Mouse (Mus musculus): ENCODE measurements around the gene Scrt2. TPM values are rescaled to one million over a fixed set of nuclear protein-coding genes. Genes with fewer than 3 reads are reported as not detected.
"Not testable (repeated sequence)": the region's sequence is repeated elsewhere in the genome, so short reads cannot be mapped to it uniquely, and the experiment has no call there.

The Scrt2 gene
- total and polyA plus RNA-seq, 3 experiments: 0.05 TPM; not detected in 2

DNA sequence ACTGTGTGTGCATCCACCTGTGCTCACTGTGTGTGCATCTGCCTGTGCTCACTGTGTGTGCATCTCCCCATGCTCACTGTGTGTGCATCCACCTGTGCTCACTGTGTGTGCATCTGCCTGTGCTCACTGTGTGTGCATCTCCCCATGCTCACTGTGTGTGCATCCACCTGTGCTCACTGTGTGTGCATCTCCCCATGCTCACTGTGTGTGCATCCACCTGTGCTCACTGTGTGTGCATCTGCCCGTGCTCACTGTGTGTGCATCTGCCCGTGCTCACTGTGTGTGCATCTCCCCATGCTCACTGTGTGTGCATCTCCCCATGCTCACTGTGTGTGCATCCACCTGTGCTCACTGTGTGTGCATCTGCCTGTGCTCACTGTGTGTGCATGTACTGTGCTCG, 18.5 kb upstream of the Scrt2 start:
- not testable (repeated sequence) for H3K4me3 ChIP-seq (ENCODE audit: low read depth, low read length); ATAC-seq (ENCODE audit: extremely low read depth, insufficient number of reproducible peaks, low FRiP score, poor library complexity, severe bottlenecking); H3K36me3 ChIP-seq (replicated peaks); DNase-seq (ENCODE audit: low spot score); H3K27me3 ChIP-seq (ENCODE audit: insufficient read depth, low read length); H3K9me3 ChIP-seq (replicated peaks); H3K4me1 ChIP-seq (ENCODE audit: insufficient read depth, low read depth, low read length)
- 0 out of 2 replicates have a peak, but pooled peaks have one; percentile 73 for TF ChIP-seq POLR2AphosphoS5 (IDR thresholded peaks at IDR 0.05; ENCODE audit: insufficient replicate concordance, low read depth, low read length)

DNA sequence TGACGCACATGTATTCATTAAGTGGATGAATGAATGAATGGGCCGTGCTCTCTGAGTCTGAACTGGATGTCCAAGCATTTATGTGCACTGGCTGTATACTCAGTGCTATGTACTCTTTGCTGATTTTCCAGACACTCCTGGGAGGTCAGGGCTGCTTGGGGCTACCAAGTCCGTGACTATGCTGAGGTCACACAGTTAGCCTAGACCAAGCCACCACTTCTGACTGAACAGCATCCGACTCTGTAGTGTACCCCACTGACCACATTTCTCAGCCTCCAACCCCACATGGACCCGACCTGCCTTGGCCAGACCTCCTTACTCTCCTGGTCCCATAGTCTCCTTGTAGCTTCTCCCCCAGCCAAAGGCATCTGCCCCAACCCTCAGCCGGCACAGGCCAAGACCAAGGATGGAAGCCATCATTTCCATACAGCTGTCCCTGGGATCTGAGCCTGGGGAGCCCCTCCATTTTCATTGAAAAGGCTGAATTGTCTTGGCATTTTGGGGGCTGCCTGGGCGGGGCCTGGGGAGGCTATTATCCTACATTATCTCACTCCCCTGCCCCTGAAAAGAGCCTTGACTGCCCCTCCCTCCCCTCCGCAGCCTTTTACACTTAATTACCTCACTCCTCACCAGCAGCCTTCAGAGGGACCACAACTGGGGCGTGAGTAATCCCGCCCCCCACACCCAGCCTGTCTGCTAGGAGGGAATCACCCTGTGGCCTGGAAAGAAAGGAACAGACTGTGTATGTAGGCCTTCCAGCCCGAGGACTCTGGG, 12.5 kb upstream of the Scrt2 start:
- Histone ChIP-seq H3K27me3 (ENCODE audit: insufficient read depth, low read length) (no peaks in the 10 kb centered on the region; the same call in 1 of the 2 replicates), H3K4me1 (ENCODE audit: insufficient read depth, low read depth, low read length) (no peaks in the 10 kb centered on the region), H3K4me3 (ENCODE audit: low read depth, low read length) (no peak overlapping the region), H3K36me3 (replicated peaks) (no peaks in the 10 kb centered on the region), H3K9me3 (replicated peaks) (no peaks in the 10 kb centered on the region)
- no peak for TF ChIP-seq GATA1 (IDR thresholded peaks at IDR 0.05; ENCODE audit: borderline replicate concordance, low read length)
- no peak for TF ChIP-seq CTCF (IDR thresholded peaks at IDR 0.05; ENCODE audit: low read depth, low read length)
- no peak for DNase-seq (ENCODE audit: low spot score)
- ATAC-seq (ENCODE audit: extremely low read depth, insufficient number of reproducible peaks, low FRiP score, poor library complexity, severe bottlenecking): no peak

DNA sequence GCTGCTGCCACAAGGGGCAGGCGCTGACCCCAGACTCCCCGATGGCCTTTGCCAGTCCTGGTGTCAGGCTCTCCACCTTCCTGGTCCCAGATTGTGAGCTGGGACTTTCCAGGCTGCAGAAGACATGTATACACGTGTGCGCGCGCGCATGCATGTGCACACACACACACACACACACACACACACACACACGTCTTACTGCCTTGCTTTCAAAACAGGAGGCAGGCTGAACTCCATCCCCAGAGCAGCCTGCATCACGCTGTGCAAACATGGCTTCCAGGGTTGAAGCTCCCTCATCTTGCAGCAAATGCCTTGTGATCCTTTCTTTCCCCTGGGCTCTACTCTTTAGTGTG, 11.9 kb upstream of the Scrt2 start:
- no peak for ATAC-seq (ENCODE audit: extremely low read depth, insufficient number of reproducible peaks, low FRiP score, poor library complexity, severe bottlenecking)
- Histone ChIP-seq H3K4me3 (ENCODE audit: low read depth, low read length) (no peak overlapping the region), H3K27me3 (ENCODE audit: insufficient read depth, low read length) (no peaks in the 10 kb centered on the region; the same call in 1 of the 2 replicates), H3K4me1 (ENCODE audit: insufficient read depth, low read depth, low read length) (no peaks in the 10 kb centered on the region), H3K36me3 (replicated peaks) (no peaks in the 10 kb centered on the region), H3K9me3 (replicated peaks) (no peaks in the 10 kb centered on the region)
- DNase-seq (ENCODE audit: low spot score): no peak
- TF ChIP-seq GATA2 (IDR thresholded peaks at IDR 0.05; ENCODE audit: borderline replicate concordance, low read depth, low read length) (no peak), POLR2AphosphoS5 (IDR thresholded peaks at IDR 0.05; ENCODE audit: insufficient replicate concordance, low read depth, low read length) (no peak), GATA1 (IDR thresholded peaks at IDR 0.05; ENCODE audit: borderline replicate concordance, low read length) (no peak), TAL1 (conservative IDR thresholded peaks at IDR 0.05; ENCODE audit: low read depth, low read length) (no peak)

DNA sequence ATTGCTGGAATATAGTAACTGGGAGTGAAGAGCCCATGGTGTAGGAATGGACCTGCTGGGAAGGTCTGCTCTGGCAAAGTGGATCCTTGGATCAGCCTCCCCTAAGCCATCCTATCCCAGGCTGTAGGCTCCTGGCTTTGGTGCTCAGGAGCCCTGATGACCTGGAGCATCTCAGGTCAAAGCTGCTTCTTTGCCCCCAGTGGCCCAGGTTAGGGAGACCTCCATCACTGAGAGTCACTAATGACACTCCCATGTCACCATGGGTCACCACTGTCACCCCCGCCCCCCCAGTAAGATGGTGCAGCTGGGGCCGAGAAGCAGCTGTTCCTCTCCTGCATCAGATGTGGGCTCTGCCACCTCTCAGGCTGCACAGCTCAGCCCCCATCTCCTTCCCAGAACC, 11.4 kb upstream of the Scrt2 start:
- Histone ChIP-seq H3K9me3 (replicated peaks) (no peaks in the 10 kb centered on the region), H3K27me3 (ENCODE audit: insufficient read depth, low read length) (no peaks in the 10 kb centered on the region; the same call in 1 of the 2 replicates), H3K4me3 (ENCODE audit: low read depth, low read length) (no peak overlapping the region), H3K4me1 (ENCODE audit: insufficient read depth, low read depth, low read length) (no peaks in the 10 kb centered on the region), H3K36me3 (replicated peaks) (no peaks in the 10 kb centered on the region)
- DNase-seq (ENCODE audit: low spot score): no peak
- no peak for TF ChIP-seq CTCF (IDR thresholded peaks at IDR 0.05; ENCODE audit: low read depth, low read length)
- no peak for TF ChIP-seq POLR2AphosphoS5 (IDR thresholded peaks at IDR 0.05; ENCODE audit: insufficient replicate concordance, low read depth, low read length)
- no peak for TF ChIP-seq GATA2 (IDR thresholded peaks at IDR 0.05; ENCODE audit: borderline replicate concordance, low read depth, low read length)
- no peak for TF ChIP-seq TAL1 (conservative IDR thresholded peaks at IDR 0.05; ENCODE audit: low read depth, low read length)
- no peak for ATAC-seq (ENCODE audit: extremely low read depth, insufficient number of reproducible peaks, low FRiP score, poor library complexity, severe bottlenecking)

DNA sequence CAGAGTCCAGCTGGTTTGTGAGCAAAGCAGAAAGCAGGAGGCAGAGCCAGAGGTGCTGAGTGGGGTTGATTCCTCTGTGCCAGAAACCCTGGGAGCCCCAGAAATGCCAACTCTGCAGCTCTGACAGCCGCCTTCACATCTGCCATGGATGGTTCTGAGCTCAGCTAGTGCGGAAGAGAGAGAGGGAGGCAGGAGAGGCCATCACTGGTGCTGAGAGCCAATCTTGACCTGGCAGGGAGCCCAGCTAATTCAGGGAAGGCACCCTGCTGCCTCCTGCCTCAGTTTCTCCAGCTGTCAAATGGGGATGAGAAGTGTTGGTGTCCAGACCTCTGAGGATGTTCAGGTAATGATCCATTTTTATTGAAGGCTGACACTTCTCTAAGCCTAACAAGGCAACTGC, 6.8 kb upstream of the Scrt2 start:
- ATAC-seq (ENCODE audit: extremely low read depth, insufficient number of reproducible peaks, low FRiP score, poor library complexity, severe bottlenecking): no peak
- no peak for DNase-seq (ENCODE audit: low spot score)
- Histone ChIP-seq H3K36me3 (replicated peaks) (no peaks in the 10 kb centered on the region), H3K4me1 (ENCODE audit: insufficient read depth, low read depth, low read length) (no peaks in the 10 kb centered on the region), H3K4me3 (ENCODE audit: low read depth, low read length) (no peak overlapping the region), H3K27me3 (ENCODE audit: insufficient read depth, low read length) (peaks cover 10% of the 10 kb centered on the region; the same call in 1 of the 2 replicates), H3K9me3 (replicated peaks) (no peaks in the 10 kb centered on the region)
- TF ChIP-seq GATA2 (IDR thresholded peaks at IDR 0.05; ENCODE audit: borderline replicate concordance, low read depth, low read length) (no peak), GATA1 (IDR thresholded peaks at IDR 0.05; ENCODE audit: borderline replicate concordance, low read length) (no peak), CTCF (IDR thresholded peaks at IDR 0.05; ENCODE audit: low read depth, low read length) (no peak), POLR2AphosphoS5 (IDR thresholded peaks at IDR 0.05; ENCODE audit: insufficient replicate concordance, low read depth, low read length) (no peak), TAL1 (conservative IDR thresholded peaks at IDR 0.05; ENCODE audit: low read depth, low read length) (no peak)

DNA sequence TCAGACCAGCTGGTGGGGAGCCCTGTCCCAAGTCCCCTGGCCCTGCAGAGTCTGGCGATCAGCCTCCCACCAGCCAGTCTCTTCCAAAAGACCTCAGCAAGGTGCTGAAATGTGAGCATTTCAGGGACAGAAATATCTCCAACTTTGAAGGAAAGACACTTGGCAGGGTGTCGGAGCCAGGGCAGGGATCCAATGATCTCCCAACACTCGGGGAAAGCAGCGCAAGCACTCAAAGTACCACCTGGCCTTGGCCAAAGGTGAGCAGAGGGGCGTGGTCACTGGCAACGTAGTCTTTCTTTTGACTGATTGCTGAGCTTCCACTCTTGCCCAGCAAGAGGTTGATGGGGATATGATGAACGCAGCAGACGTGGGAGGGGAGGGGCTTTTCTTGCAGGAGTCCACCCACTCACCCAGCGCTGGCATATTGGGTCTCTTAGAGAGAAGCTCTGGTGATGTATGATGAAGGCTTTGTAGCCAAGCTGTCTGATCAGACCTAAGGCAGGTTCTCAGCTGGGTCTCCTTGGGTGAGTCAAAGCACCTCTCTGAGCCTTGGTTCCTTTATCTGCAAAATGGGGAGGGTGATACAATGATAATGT, 5.9 kb upstream of the Scrt2 start:
- ATAC-seq (ENCODE audit: extremely low read depth, insufficient number of reproducible peaks, low FRiP score, poor library complexity, severe bottlenecking): no peak
- Histone ChIP-seq H3K4me3 (ENCODE audit: low read depth, low read length) (no peak overlapping the region), H3K9me3 (replicated peaks) (no peaks in the 10 kb centered on the region), H3K4me1 (ENCODE audit: insufficient read depth, low read depth, low read length) (no peaks in the 10 kb centered on the region), H3K36me3 (replicated peaks) (no peaks in the 10 kb centered on the region), H3K27me3 (ENCODE audit: insufficient read depth, low read length) (peaks cover 13% of the 10 kb centered on the region)
- DNase-seq (ENCODE audit: low spot score): no peak
- TF ChIP-seq GATA2 (IDR thresholded peaks at IDR 0.05; ENCODE audit: borderline replicate concordance, low read depth, low read length): no peak

DNA sequence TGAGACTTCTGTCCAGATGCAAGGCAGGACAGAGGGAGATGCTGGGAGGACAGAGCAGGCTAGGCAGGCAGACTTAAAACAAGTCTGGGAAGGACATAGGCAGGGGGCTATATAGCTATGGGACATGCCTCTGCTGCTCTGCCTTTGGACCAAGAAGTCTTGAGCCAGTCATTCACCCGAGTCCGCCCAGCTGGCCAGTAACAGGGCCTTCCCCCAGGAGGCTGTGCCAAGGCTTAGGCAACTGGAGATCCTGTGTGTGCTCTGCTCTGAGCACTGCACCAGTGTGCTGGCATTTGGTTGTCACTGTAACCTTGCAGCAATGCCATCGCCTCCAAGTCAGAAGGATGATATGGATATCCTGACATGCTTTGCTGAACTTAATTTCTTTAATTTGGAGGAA, 4.0 kb upstream of the Scrt2 start:
- Histone ChIP-seq H3K4me1 (ENCODE audit: insufficient read depth, low read depth, low read length) (peaks cover 4% of the 10 kb centered on the region; the same call in 1 of the 2 replicates), H3K36me3 (replicated peaks) (no peaks in the 10 kb centered on the region), H3K4me3 (ENCODE audit: low read depth, low read length) (no peak overlapping the region), H3K27me3 (ENCODE audit: insufficient read depth, low read length) (peaks cover 25% of the 10 kb centered on the region), H3K9me3 (replicated peaks) (no peaks in the 10 kb centered on the region)
- no peak for ATAC-seq (ENCODE audit: extremely low read depth, insufficient number of reproducible peaks, low FRiP score, poor library complexity, severe bottlenecking)
- no peak for DNase-seq (ENCODE audit: low spot score)
- no peak for TF ChIP-seq TAL1 (conservative IDR thresholded peaks at IDR 0.05; ENCODE audit: low read depth, low read length)
- TF ChIP-seq CTCF (IDR thresholded peaks at IDR 0.05; ENCODE audit: low read depth, low read length): no peak
